Mouse (Mus musculus) stomach, postnatal 0 days (tissue): ENCODE measurements around the gene Gpm6b. TPM values are rescaled to one million over a fixed set of nuclear protein-coding genes. Genes with fewer than 3 reads are reported as not detected.

Experiments used
- ATAC-seq: fragments of 200-750 bp; cut with Nextera tagmentation; 2 replicates; pipeline ENCODE4 v1.8.0; 2017; ENCODE audit not compliant: low FRiP score, low TSS enrichment
- DNase-seq: peaks from one replicate; pipeline ENCODE4 v3.0.0-alpha.2; 2016; ENCODE audit warnings: low spot score
- H3K27ac ChIP-seq: fragments of 300-500 bp; sonication (generic); replicated peaks from 2 replicates; pipeline ENCODE4 v1.5.1; 2014; ENCODE audit warnings: mild to moderate bottlenecking, control low read depth
- H3K27me3 ChIP-seq: fragments of 300-500 bp; sonication (generic); 2 replicates; pipeline ENCODE4 v1.6.1; 2014; ENCODE audit warnings: low read length; ENCODE audit not compliant: control insufficient read depth, insufficient read depth
- H3K36me3 ChIP-seq: fragments of 300-500 bp; sonication (generic); 2 replicates; pipeline ENCODE4 v1.6.1; 2014; ENCODE audit warnings: low read length, mixed read lengths; ENCODE audit not compliant: control insufficient read depth, insufficient read depth
- H3K4me1 ChIP-seq: fragments of 300-500 bp; sonication (generic); replicated peaks from 2 replicates; pipeline ENCODE4 v1.6.1; 2014; ENCODE audit warnings: antibody characterized with exemption; ENCODE audit not compliant: control insufficient read depth, insufficient read depth
- H3K4me2 ChIP-seq: fragments of 300-500 bp; sonication (generic); replicated peaks from 2 replicates; pipeline ENCODE4 v1.6.1; 2014; ENCODE audit warnings: low read depth, mild to moderate bottlenecking, control low read depth, moderate library complexity
- H3K4me3 ChIP-seq: fragments of 300-500 bp; sonication (generic); 2 replicates; pipeline ENCODE4 v1.5.1; 2014; ENCODE audit warnings: low read depth, low read length, control low read depth
- H3K9ac ChIP-seq: fragments of 300-500 bp; sonication (generic); 2 replicates; pipeline ENCODE4 v1.6.1; 2014; ENCODE audit warnings: mild to moderate bottlenecking, low read length, control low read depth, mixed read lengths
- H3K9me3 ChIP-seq: fragments of 300-500 bp; sonication (generic); 2 replicates; pipeline ENCODE4 v1.6.1; 2016; ENCODE audit warnings: low read length; ENCODE audit not compliant: control insufficient read depth
- CTCF ChIP-seq: IDR thresholded peaks from 2 replicates; pipeline ENCODE4 v1.5.1; 2016; ENCODE audit warnings: antibody characterized with exemption, low read depth, mild to moderate bottlenecking, moderate library complexity
- EP300 ChIP-seq: optimal IDR thresholded peaks from 2 replicates; pipeline ENCODE3; 2016; ENCODE audit warnings: antibody characterized with exemption
- WGBS: fragments of 180-500 bp; shearing (Covaris S2); extraction: QIAGEN DNeasy Blood & Tissue Kit; methylation state at CpG from one replicate; pipeline ENCODE4 v1.1.7; 2014; 5-methylcytosine and 5-hydroxymethylcytosine counted together
- polyA plus RNA-seq: library from polyadenylated mRNA; unstranded; fragments of >200 nt; fragmentation: Nextera tagmentation; extraction: Ambion mirVana; gene quantifications from 2 replicates; pipeline ENCODE4 v1.2.1, GENCODE M21; 2015

Gene Gpm6b
- polyA plus RNA-seq, 1 experiment from 2014 or later: 21.9 TPM

DNA sequence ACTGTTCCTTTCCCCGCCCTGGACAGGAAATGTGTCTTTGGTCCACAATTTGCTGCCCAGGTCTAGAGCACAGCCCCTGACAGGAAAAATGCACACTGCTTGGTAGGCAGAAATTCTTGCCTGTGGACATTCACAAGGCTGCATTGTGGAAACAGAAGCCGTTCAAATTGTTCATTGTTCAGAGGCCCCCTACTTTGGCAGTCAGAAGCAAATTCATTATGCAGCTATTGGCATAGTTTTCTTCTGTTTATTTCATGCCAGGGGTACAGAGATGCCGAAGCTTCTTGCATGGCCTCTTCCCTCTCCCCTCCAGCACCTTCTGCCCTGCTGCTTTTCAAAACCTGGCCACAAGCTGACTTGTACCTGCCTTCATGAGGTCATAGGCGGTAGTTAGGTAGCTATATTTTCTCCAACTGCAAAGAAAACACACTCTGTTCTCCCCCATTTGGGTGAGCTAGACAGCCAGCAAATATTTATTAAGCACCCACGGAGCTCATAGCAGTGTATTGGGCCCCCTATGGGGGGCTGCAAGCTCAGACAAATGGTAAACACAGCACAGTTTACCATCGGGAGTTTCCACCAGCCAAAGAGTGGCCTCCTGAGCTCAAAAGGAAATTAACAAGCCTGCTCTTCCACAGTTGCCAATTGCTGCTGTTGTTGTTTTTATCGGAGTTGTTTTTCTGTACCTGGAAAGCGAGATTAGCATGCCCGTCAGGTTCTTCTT is 48.2 kb downstream of the Gpm6b start:
- Histone ChIP-seq H3K4me2 (no peak overlapping the region), H3K36me3 (no peaks in the 10 kb centered on the region), H3K4me1 (no peaks in the 10 kb centered on the region), H3K27me3 (no peaks in the 10 kb centered on the region), H3K4me3 (no peak overlapping the region), H3K27ac (no peak overlapping the region), H3K9ac (no peak overlapping the region), H3K9me3 (no peaks in the 10 kb centered on the region)
- TF ChIP-seq EP300 (no peak), CTCF (no peak)
- 54% methylated on average over 9 of the region's 9 CpGs for WGBS
- no peak for DNase-seq
- no peak for ATAC-seq

DNA sequence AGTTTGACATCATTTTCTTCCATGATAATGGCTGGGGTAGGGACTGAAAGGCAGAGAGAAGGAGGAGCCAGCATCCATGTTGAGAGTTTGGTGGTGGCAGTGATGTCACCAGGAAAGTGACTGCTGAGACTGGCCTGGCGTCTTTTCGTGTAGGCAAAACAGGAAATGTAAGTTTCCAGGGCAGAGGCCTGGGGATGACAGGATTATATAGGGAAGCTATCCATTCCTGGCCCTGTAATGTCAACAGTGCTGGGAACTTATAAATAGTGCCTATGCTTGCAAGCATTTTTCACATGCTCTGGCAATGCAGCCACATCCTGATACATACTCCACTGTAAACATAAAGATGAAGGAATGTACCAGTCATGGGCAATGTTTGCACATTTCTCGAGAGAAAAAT is 52.6 kb downstream of the Gpm6b start:
- Histone ChIP-seq H3K4me3 (no peak overlapping the region), H3K9ac (no peak overlapping the region), H3K27me3 (no peaks in the 10 kb centered on the region), H3K36me3 (no peaks in the 10 kb centered on the region), H3K4me2 (no peak overlapping the region), H3K4me1 (no peaks in the 10 kb centered on the region), H3K27ac (0 out of 2 replicates have a peak overlapping the region, but pooled peaks have one; percentile 53), H3K9me3 (no peaks in the 10 kb centered on the region)
- no peak for TF ChIP-seq EP300
- TF ChIP-seq CTCF: no peak
- ATAC-seq (peak; percentile 70; the same call in 1 of the 2 replicates), DNase-seq (peak; percentile 13)
- 28% methylated on average over 3 of the region's 3 CpGs for WGBS

DNA sequence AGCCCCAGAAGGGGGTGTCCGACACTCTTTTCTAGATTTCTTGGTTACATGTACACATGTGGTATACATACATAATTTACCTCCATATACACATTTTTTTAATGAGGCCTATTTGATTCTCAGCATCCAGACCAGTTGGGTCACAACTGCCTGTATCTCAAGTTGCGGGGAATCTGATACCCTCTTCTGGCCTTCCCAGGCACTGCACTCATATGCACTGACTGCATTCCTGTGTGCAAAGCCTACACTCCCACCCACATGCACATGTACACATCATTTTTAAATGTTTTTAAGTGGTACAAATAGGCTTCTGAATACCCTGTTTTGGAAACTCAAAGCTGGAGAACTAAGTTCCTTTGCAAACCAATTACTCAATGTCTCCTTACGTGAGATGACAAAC is 54.8 kb downstream of the Gpm6b start:
- WGBS: 90% methylated on average over 3 of the region's 3 CpGs
- no peak for ATAC-seq
- no peaks in the 10 kb centered on the region for H3K36me3 ChIP-seq
- H3K4me1 ChIP-seq: no peaks in the 10 kb centered on the region
- no peak overlapping the region for H3K4me3 ChIP-seq
- TF ChIP-seq EP300 (no peak), CTCF (peak; percentile 31; the same call in 1 of the 2 replicates)
- H3K27ac ChIP-seq: no peak overlapping the region
- H3K27me3 ChIP-seq: no peaks in the 10 kb centered on the region
- no peak overlapping the region for H3K9ac ChIP-seq
- no peaks in the 10 kb centered on the region for H3K9me3 ChIP-seq
- no peak for DNase-seq
- no peak overlapping the region for H3K4me2 ChIP-seq

DNA sequence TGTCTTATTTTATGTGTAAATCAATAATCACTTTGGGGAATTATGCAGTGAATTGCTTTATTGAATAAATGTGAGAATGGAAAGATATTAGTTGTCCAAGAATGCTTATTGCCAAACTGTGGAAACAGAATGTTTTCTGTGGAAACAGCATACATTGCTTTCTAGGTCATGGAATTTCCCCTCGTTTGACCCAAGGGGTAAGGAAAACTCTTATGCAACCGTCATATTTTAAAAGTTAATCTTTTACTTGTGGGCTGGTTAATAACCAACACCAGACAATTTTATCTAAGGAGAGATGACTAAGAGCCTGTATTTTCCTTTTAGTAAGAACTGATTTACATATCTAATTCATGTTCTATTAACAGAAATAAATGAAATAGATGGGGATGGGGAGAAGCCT is 64.1 kb downstream of the Gpm6b start:
- H3K36me3 ChIP-seq: no peaks in the 10 kb centered on the region
- no peak overlapping the region for H3K9ac ChIP-seq
- H3K27ac ChIP-seq: no peak overlapping the region
- 36% methylated on average over 2 of the region's 2 CpGs for WGBS
- no peak for ATAC-seq
- no peaks in the 10 kb centered on the region for H3K27me3 ChIP-seq
- H3K4me2 ChIP-seq: no peak overlapping the region
- no peak for TF ChIP-seq EP300
- H3K9me3 ChIP-seq: no peaks in the 10 kb centered on the region
- H3K4me3 ChIP-seq: no peak overlapping the region
- H3K4me1 ChIP-seq: no peaks in the 10 kb centered on the region
- DNase-seq: no peak

DNA sequence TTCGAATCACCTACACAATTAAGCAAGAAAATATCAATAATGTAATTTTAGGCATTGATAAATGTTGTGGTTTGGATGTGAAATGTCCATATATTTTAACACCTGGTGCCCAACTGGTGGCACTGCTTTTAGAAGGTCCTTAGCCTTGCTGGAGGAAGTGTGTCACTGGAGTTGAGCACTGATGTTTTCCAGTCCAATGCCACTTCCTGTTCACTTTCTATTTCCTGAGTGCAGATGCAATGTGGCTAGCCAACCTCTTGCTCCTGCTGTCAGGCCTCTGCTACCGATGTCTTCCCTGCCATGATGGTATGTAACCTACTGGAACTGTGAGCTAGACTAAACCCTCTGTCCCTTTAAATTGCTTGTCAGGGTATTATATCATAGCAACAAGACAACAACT is 65.6 kb downstream of the Gpm6b start:
- no peak for ATAC-seq
- H3K4me3 ChIP-seq: no peak overlapping the region
- H3K27me3 ChIP-seq: no peaks in the 10 kb centered on the region
- no peak overlapping the region for H3K27ac ChIP-seq
- H3K9ac ChIP-seq: no peak overlapping the region
- no peaks in the 10 kb centered on the region for H3K4me1 ChIP-seq
- DNase-seq: no peak
- no peaks in the 10 kb centered on the region for H3K9me3 ChIP-seq
- no peaks in the 10 kb centered on the region for H3K36me3 ChIP-seq
- H3K4me2 ChIP-seq: no peak overlapping the region
- no peak for TF ChIP-seq EP300
- TF ChIP-seq CTCF: no peak
- 77% methylated on average over 2 of the region's 2 CpGs for WGBS

DNA sequence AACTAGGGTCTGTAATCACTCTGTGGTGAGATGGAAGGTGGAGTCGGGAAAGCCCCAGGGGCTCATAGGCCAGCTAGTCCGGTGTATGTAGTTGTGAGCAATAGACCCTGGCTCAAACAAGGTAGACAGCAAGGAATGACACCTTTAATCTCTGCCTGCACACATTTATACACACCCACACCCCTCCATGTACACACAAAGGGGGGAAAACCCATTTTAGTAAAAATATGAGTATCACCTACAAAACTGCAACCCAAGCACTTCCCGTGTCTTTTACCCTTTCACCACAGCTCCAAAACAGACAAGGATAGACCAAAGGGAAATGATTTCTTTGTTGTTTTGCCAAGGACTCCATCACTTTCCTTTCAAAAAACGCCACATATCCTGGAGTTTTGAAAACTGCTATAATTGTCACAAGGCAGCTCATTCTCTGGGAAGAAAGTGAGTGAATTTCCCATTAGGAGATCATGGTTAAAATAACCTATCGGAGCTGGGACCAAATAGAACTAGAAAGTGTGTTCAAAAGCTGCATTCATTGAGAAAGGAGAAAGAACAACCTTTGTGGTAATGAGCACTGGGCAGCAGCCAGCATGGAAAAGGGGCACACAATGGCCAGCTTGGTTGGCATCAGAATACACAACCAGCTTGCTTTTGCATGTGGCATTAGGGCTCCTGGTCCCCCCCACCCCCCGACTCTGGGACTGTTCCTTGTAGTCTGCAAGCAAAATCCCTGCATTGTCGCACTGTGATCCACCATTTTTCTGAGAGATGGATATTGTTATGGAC is 68.9 kb downstream of the Gpm6b start:
- Histone ChIP-seq H3K4me3 (no peak overlapping the region), H3K27ac (no peak overlapping the region), H3K27me3 (no peaks in the 10 kb centered on the region), H3K4me1 (no peaks in the 10 kb centered on the region), H3K4me2 (no peak overlapping the region), H3K9ac (no peak overlapping the region), H3K9me3 (no peaks in the 10 kb centered on the region), H3K36me3 (no peaks in the 10 kb centered on the region)
- DNase-seq (no peak), ATAC-seq (no peak)
- TF ChIP-seq CTCF (no peak), EP300 (no peak)
- WGBS: 83% methylated on average over 7 of the region's 7 CpGs
